Mouse (Mus musculus) MEL (cell line): ENCODE data around the gene 0610030E20Rik. TPM values are rescaled to one million over a fixed set of nuclear protein-coding genes. Genes with fewer than 3 reads are reported as not detected.

Experiments
- DNase-seq: peaks from one replicate; pipeline ENCODE4 v3.0.0; 2011; ENCODE audit warnings: low read depth, low spot score
- H3K27ac ChIP-seq: 2 replicates; pipeline ENCODE4 v1.5.1; 2012; ENCODE audit warnings: low read depth, mild to moderate bottlenecking, control low read depth, low read length, moderate library complexity; ENCODE audit not compliant: control insufficient read depth
- H3K27me3 ChIP-seq, 2 experiments: fragments of 150-350 bp in 1 of 2; sonication (generic) in 1 of 2; 2 replicates each; pipeline ENCODE4 v1.6.1; 2012; ENCODE audit warnings: low read length in 2 of 2, mild to moderate bottlenecking in 2 of 2, improper control_type of control experiment in 1 of 2, moderate library complexity in 1 of 2; ENCODE audit not compliant: insufficient read depth in 2 of 2, control insufficient read depth in 1 of 2
- H3K36me3 ChIP-seq, 2 experiments: 2 replicates each; pipeline ENCODE4 v1.6.1; 2012 to 2014; ENCODE audit warnings: low read length in 2 of 2, improper control_type of control experiment in 1 of 2, inconsistent platforms in 1 of 2, mild to moderate bottlenecking in 1 of 2; ENCODE audit not compliant: insufficient read depth in 2 of 2, control insufficient read depth in 1 of 2
- H3K4me1 ChIP-seq, 2 experiments: fragments of 150-350 bp in 1 of 2; sonication (generic) in 1 of 2; 2 replicates each; pipeline ENCODE4 v1.6.1; 2012; ENCODE audit warnings: low read length in 2 of 2, improper control_type of control experiment in 1 of 2, mild to moderate bottlenecking in 1 of 2; ENCODE audit not compliant: insufficient read depth in 2 of 2, control insufficient read depth in 1 of 2
- H3K4me3 ChIP-seq, 2 experiments: fragments of 150-350 bp in 1 of 2; sonication (generic) in 1 of 2; 2 replicates each; pipeline ENCODE4 v1.5.1; 2012; ENCODE audit warnings: low read depth in 2 of 2, low read length in 2 of 2, mild to moderate bottlenecking in 2 of 2, moderate library complexity in 2 of 2, control low read depth in 1 of 2, improper control_type of control experiment in 1 of 2; ENCODE audit not compliant: control insufficient read depth in 1 of 2, insufficient read depth in 1 of 2
- H3K79me2 ChIP-seq: 2 replicates; pipeline ENCODE4 v1.6.1; 2012; ENCODE audit warnings: mild to moderate bottlenecking, low read length, moderate library complexity; ENCODE audit not compliant: control insufficient read depth, poor library complexity, insufficient read depth
- H3K9ac ChIP-seq: 2 replicates; pipeline ENCODE4 v1.6.1; 2012; ENCODE audit warnings: low read depth, mild to moderate bottlenecking, control low read depth, low read length, moderate library complexity; ENCODE audit not compliant: control insufficient read depth, poor library complexity, severe bottlenecking
- H3K9me3 ChIP-seq: fragments of 150-350 bp; sonication (generic); replicated peaks from 2 replicates; pipeline ENCODE4 v1.6.1; 2012; ENCODE audit warnings: mild to moderate bottlenecking, low read length, improper control_type of control experiment, moderate library complexity; ENCODE audit not compliant: insufficient read depth
- BHLHE40 ChIP-seq: IDR thresholded peaks from 2 replicates; pipeline ENCODE4 v1.6.1; 2012; ENCODE audit warnings: low read depth, mild to moderate bottlenecking, inconsistent platforms, low read length, improper control_type of control experiment, borderline replicate concordance
- E2F4 ChIP-seq: IDR thresholded peaks from 2 replicates; pipeline ENCODE4 v1.6.1; 2011; ENCODE audit warnings: low read depth, low read length, improper control_type of control experiment, borderline replicate concordance
- EP300 ChIP-seq, 2 experiments: IDR thresholded peaks; 2 replicates each; pipeline ENCODE4 v1.6.1; 2011; ENCODE audit warnings: improper control_type of control experiment in 2 of 2, low read length in 2 of 2, low read depth in 1 of 2, mild to moderate bottlenecking in 1 of 2
- GATA1 ChIP-seq: IDR thresholded peaks from 2 replicates; pipeline ENCODE4 v1.6.1; 2011; ENCODE audit warnings: low read depth, low read length, improper control_type of control experiment
- HCFC1 ChIP-seq: IDR thresholded peaks from 2 replicates; pipeline ENCODE4 v1.6.1; 2012; ENCODE audit warnings: low read depth, mild to moderate bottlenecking, inconsistent platforms, low read length, improper control_type of control experiment, moderate library complexity
- KAT2A ChIP-seq: conservative IDR thresholded peaks from 2 replicates; pipeline ENCODE4 v1.6.1; 2012; ENCODE audit warnings: low read depth, low read length, improper control_type of control experiment, inconsistent platforms
- MAFK ChIP-seq: IDR thresholded peaks from 2 replicates; pipeline ENCODE4 v1.6.1; 2011; ENCODE audit warnings: low read depth, mild to moderate bottlenecking, low read length, improper control_type of control experiment, borderline replicate concordance
- MAZ ChIP-seq: IDR thresholded peaks from 2 replicates; pipeline ENCODE4 v1.6.1; 2012; ENCODE audit warnings: low read depth, mild to moderate bottlenecking, inconsistent platforms, low read length, improper control_type of control experiment
- MEF2A ChIP-seq: IDR thresholded peaks from 2 replicates; pipeline ENCODE4 v1.6.1; 2014; ENCODE audit warnings: low read depth, mild to moderate bottlenecking, inconsistent platforms, low read length, improper control_type of control experiment; ENCODE audit not compliant: poor library complexity, insufficient replicate concordance, severe bottlenecking; ENCODE audit errors: extremely low read depth
- MYB ChIP-seq: IDR thresholded peaks from 2 replicates; pipeline ENCODE4 v1.6.1; 2011; ENCODE audit warnings: mild to moderate bottlenecking, low read depth, low read length, improper control_type of control experiment
- MYC ChIP-seq: IDR thresholded peaks from 2 replicates; pipeline ENCODE4 v1.6.1; 2011; ENCODE audit warnings: low read depth, mild to moderate bottlenecking, low read length, improper control_type of control experiment, moderate library complexity
- NELFE ChIP-seq: IDR thresholded peaks from 2 replicates; pipeline ENCODE4 v1.6.1; 2011; ENCODE audit warnings: low read depth, low read length, improper control_type of control experiment
- POLR2A ChIP-seq, 2 experiments: IDR thresholded peaks; 2 replicates each; pipeline ENCODE4 v1.6.1; 2011 to 2012; ENCODE audit warnings: low read length in 2 of 2, mild to moderate bottlenecking in 2 of 2, control low read depth in 1 of 2, improper control_type of control experiment in 1 of 2, low read depth in 1 of 2, moderate library complexity in 1 of 2; ENCODE audit not compliant: control insufficient read depth in 1 of 2, insufficient read depth in 1 of 2, poor library complexity in 1 of 2
- RAD21 ChIP-seq: IDR thresholded peaks from 2 replicates; pipeline ENCODE4 v1.6.1; 2011; ENCODE audit warnings: mild to moderate bottlenecking, low read depth, low read length, improper control_type of control experiment
- SIN3A ChIP-seq: IDR thresholded peaks from 2 replicates; pipeline ENCODE4 v1.6.1; 2012; ENCODE audit warnings: low read length, improper control_type of control experiment, inconsistent platforms
- TBP ChIP-seq: IDR thresholded peaks from 2 replicates; pipeline ENCODE4 v1.8.0; 2011; ENCODE audit warnings: low read depth, low read length, improper control_type of control experiment
- TCF12 ChIP-seq: IDR thresholded peaks from 2 replicates; pipeline ENCODE4 v1.6.1; 2014; ENCODE audit warnings: low read depth, mild to moderate bottlenecking, inconsistent platforms, low read length, improper control_type of control experiment, moderate library complexity
- ZKSCAN1 ChIP-seq: IDR thresholded peaks from 2 replicates; pipeline ENCODE4 v1.6.1; 2012; ENCODE audit warnings: low read depth, mild to moderate bottlenecking, inconsistent platforms, low read length, improper control_type of control experiment, moderate library complexity
- ZNF384 ChIP-seq: IDR thresholded peaks from 2 replicates; pipeline ENCODE4 v1.6.1; 2012; ENCODE audit warnings: low read depth, mild to moderate bottlenecking, inconsistent platforms, low read length, improper control_type of control experiment
- polyA plus RNA-seq, 2 experiments: library from polyadenylated mRNA; stranded (reverse) in 1 of 2; unstranded in 1 of 2; fragments of >175 nt in 1 of 2; fragments of >200 nt in 1 of 2; gene quantifications; 2 replicates each; pipeline versions ENCODE4 v1.2.1 to v1.2.4; 2012; ENCODE audit warnings: low replicate concordance in 2 of 2, low read depth in 1 of 2; ENCODE audit not compliant: insufficient read length in 2 of 2, insufficient read depth in 1 of 2, missing spikeins in 1 of 2
- total RNA-seq: library from RNA; depleted of rRNA; stranded (reverse); fragments of 300-350 nt; gene quantifications from 2 replicates; pipeline ENCODE4 v1.2.3, GENCODE M21; 2012

Gene 0610030E20Rik
- total and polyA plus RNA-seq, 3 experiments, result 14.2 to 28.5 TPM; not detected in 1

GRCm38 (mm10) chr6:72354025-72354424 lies 6.9 kb downstream of the 0610030E20Rik start:
- DNase-seq, result no peak
- Histone ChIP-seq H3K4me3 (no peak overlapping the region), H3K9ac (no peak overlapping the region), H3K36me3 (peaks cover 6 to 22% of the 10 kb centered on the region in 2 experiments), H3K27me3 (no peaks in the 10 kb centered on the region), H3K4me1 (peaks cover 11 to 16% of the 10 kb centered on the region in 2 experiments), H3K79me2 (peaks cover 8% of the 10 kb centered on the region; the same call in 1 of the 2 replicates), H3K9me3 (no peaks in the 10 kb centered on the region), H3K27ac (no peak overlapping the region)
- no peak for TF ChIP-seq MEF2A
- TF ChIP-seq ZKSCAN1, result no peak
- no peak for TF ChIP-seq SIN3A
- no peak for TF ChIP-seq BHLHE40
- no peak for TF ChIP-seq KAT2A
- TF ChIP-seq ZNF384, result no peak
- no peak for TF ChIP-seq HCFC1
- no peak for TF ChIP-seq RAD21
- no peak for TF ChIP-seq E2F4
- TF ChIP-seq NELFE, result no peak
- no peak for TF ChIP-seq MAFK
- no peak for TF ChIP-seq EP300 (IDR thresholded peaks at IDR 0.05; ENCODE audit: low read depth in 1 of 2, low read length in 2 of 2)

- H3K79me2 ChIP-seq, result peaks cover 5% of the 10 kb centered on the region; the same call in 1 of the 2 replicates
- H3K4me1 ChIP-seq, result peaks cover 5 to 12% of the 10 kb centered on the region in 2 experiments
- DNase-seq, result no peak
- peaks cover 6 to 15% of the 10 kb centered on the region in 2 experiments for H3K36me3 ChIP-seq
- H3K9ac ChIP-seq, result no peak within 1 kb of the TSS
- TF ChIP-seq MAZ (no peak), MYC (no peak), GATA1 (no peak), KAT2A (no peak), HCFC1 (no peak), TCF12 (no peak), POLR2A (IDR thresholded peaks at IDR 0.05; ENCODE audit: control insufficient read depth in 1 of 2, insufficient read depth in 1 of 2, low read depth in 1 of 2, low read length in 2 of 2, poor library complexity in 1 of 2) (no peak), TBP (no peak), BHLHE40 (no peak), MYB (no peak)
- H3K9me3 ChIP-seq, result no peaks in the 10 kb centered on the region
- H3K4me3 ChIP-seq, result no peak within 1 kb of the TSS
- H3K27me3 ChIP-seq, result no peaks in the 10 kb centered on the region
- no peak within 1 kb of the TSS for H3K27ac ChIP-seq
These were observed 8.2 kb downstream of the 0610030E20Rik start, which contains the start of gene Tmem150a for GRCm38 (mm10) chr6:72355066-72355911. Gene Tmem150a, plus strand, starts transcription at chr6:72355447.
